Comparison of ENCODE assay signal across 18 mouse cellular contexts in the genomic region with DNA sequence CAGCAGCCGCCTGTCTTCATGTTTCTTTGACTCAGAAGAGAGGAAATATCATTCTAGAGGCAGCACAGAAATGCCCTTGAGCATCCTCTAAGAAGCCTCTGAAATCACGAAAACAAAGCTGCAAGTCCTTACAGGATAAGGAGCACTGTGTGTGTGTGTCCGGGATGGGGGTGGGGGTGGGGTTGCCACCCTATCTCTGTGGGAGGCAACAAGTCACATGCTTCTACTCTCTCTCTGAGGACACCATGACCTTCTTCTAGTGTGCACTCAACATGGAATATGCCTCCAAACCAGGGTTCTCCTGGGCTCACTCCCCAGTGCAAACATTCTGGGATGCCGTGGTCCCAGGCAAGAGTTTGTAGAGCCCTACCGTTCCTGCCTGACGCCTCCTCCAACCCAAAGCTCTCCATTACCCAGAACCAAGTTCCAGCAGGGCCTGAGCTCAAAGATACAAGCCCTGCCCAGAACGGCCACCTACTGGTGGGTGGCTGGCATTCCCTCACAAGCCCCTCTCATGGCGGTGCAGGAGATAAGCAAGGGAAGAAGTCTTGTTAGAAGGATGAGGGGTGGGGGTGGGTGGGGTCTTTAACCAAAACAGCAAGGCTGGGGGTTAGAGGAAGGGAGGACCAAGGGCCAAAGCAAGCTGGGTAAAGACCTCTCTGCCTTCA. TPM values are rescaled to one million over a fixed set of nuclear protein-coding genes. Genes with fewer than 3 reads are reported as not detected.
DNase-seq lines count a peak whose midpoint lies in the region; ATAC-seq and TF ChIP-seq lines count a peak whose summit lies in the region.
"Had no signal": no experiment of that assay in that cellular context is flagged by ENCODE, and none has a peak within 500 bp of the region (broad histone marks: within the 10 kb centered on the region; RNA-seq: fewer than 3 reads in every experiment).

No protein-coding gene starts in this region.

- H3K4me2 ChIP-seq in hindbrain, postnatal 0 days (ENCODE audit: low read depth, low read length), result no peak overlapping the region
- no peak overlapping the region for H3K4me2 ChIP-seq in hindbrain, embryonic 13.5 days
- no peak overlapping the region for H3K4me2 ChIP-seq in lung, postnatal 0 days (replicated peaks; ENCODE audit: low read depth, low read length)
- H3K4me2 ChIP-seq in liver, postnatal 0 days (ENCODE audit: low read depth, low read length), result no peak overlapping the region
- H3K4me2 ChIP-seq: forebrain, embryonic 15.5 days; kidney, embryonic 15.5 days had no signal

- H3K27me3 ChIP-seq in cerebellum, adult 2 months (ENCODE audit: control insufficient read depth, insufficient read depth, low read length), result no peaks in the 10 kb centered on the region
- H3K27me3 ChIP-seq in hindbrain, postnatal 0 days (ENCODE audit: insufficient read depth, low read length), result no peaks in the 10 kb centered on the region
- no peaks in the 10 kb centered on the region for H3K27me3 ChIP-seq in hindbrain, embryonic 13.5 days
- no peaks in the 10 kb centered on the region for H3K27me3 ChIP-seq in lung, postnatal 0 days (replicated peaks; ENCODE audit: insufficient read depth, low read length)
- no peaks in the 10 kb centered on the region for H3K27me3 ChIP-seq in liver, postnatal 0 days (ENCODE audit: insufficient read depth, low read length)
- H3K27me3 ChIP-seq: forebrain, embryonic 15.5 days; kidney, embryonic 15.5 days had no signal

- peak overlapping the region; percentile 85 for H3K27ac ChIP-seq in cerebellum, adult 2 months (ENCODE audit: insufficient read depth, low read length)
- H3K27ac ChIP-seq in hindbrain, postnatal 0 days, result no peak overlapping the region
- H3K27ac ChIP-seq in hindbrain, embryonic 13.5 days, result no peak overlapping the region
- no peak overlapping the region for H3K27ac ChIP-seq in lung, postnatal 0 days (ENCODE audit: low read length)
- no peak overlapping the region for H3K27ac ChIP-seq in liver, postnatal 0 days (ENCODE audit: low read depth)
- H3K27ac ChIP-seq: forebrain, embryonic 15.5 days; kidney, embryonic 15.5 days; limb, embryonic 10.5 days; macrophage had no signal

- TF ChIP-seq POLR2A in cerebellum, adult 2 months (IDR thresholded peaks at IDR 0.05; ENCODE audit: borderline replicate concordance, insufficient read depth, low read length), result no peak

- no peak for TF ChIP-seq CTCF in cerebellum, adult 2 months (IDR thresholded peaks at IDR 0.05; ENCODE audit: borderline replicate concordance, insufficient read depth, low read depth, low read length)
- TF ChIP-seq CTCF in hindbrain, postnatal 0 days (IDR thresholded peaks at IDR 0.05; ENCODE audit: low read depth), result peak; percentile 36; the same call in 1 of the 2 replicates
- TF ChIP-seq CTCF in lung, postnatal 0 days (IDR thresholded peaks at IDR 0.05), result peak; percentile 33; the same call in 1 of the 2 replicates
- peak; percentile 29; the same call in 1 of the 2 replicates for TF ChIP-seq CTCF in liver, postnatal 0 days (IDR thresholded peaks at IDR 0.05; ENCODE audit: low read depth)

- 81% methylated on average over 8 of the region's 8 CpGs for WGBS in cerebellum, adult 2 months
- WGBS in hindbrain, postnatal 0 days, result 82% methylated on average over 8 of the region's 8 CpGs
- 83% methylated on average over 8 of the region's 8 CpGs for WGBS in hindbrain, embryonic 13.5 days
- WGBS in lung, postnatal 0 days, result 68% methylated on average over 8 of the region's 8 CpGs
- WGBS in liver, postnatal 0 days (ENCODE audit: insufficient replicate concordance), result 66% methylated on average over 8 of the region's 8 CpGs

- no peak overlapping the region for H3K4me3 ChIP-seq in cerebellum, adult 2 months (replicated peaks; ENCODE audit: insufficient read depth, low read depth, low read length)
- H3K4me3 ChIP-seq in hindbrain, postnatal 0 days (ENCODE audit: low read length), result no peak overlapping the region
- H3K4me3 ChIP-seq in hindbrain, embryonic 13.5 days, result no peak overlapping the region
- no peak overlapping the region for H3K4me3 ChIP-seq in lung, postnatal 0 days (ENCODE audit: low read depth, low read length)
- H3K4me3 ChIP-seq in liver, postnatal 0 days (ENCODE audit: low read depth, low read length), result no peak overlapping the region
- H3K4me3 ChIP-seq: forebrain, embryonic 15.5 days; kidney, embryonic 15.5 days; limb, embryonic 10.5 days had no signal

- peaks cover 33% of the 10 kb centered on the region for H3K4me1 ChIP-seq in cerebellum, adult 2 months (ENCODE audit: control insufficient read depth, insufficient read depth, low read length)
- H3K4me1 ChIP-seq in hindbrain, postnatal 0 days (ENCODE audit: insufficient read depth, low read length), result no peaks in the 10 kb centered on the region
- no peaks in the 10 kb centered on the region for H3K4me1 ChIP-seq in hindbrain, embryonic 13.5 days (replicated peaks)
- H3K4me1 ChIP-seq in lung, postnatal 0 days (ENCODE audit: insufficient read depth, low read depth, low read length), result no peaks in the 10 kb centered on the region
- no peaks in the 10 kb centered on the region for H3K4me1 ChIP-seq in liver, postnatal 0 days (ENCODE audit: insufficient read depth)
- H3K4me1 ChIP-seq: forebrain, embryonic 15.5 days; kidney, embryonic 15.5 days; limb, embryonic 10.5 days had no signal

- no peak for ATAC-seq in hindbrain, postnatal 0 days
- ATAC-seq in hindbrain, embryonic 13.5 days (ENCODE audit: low FRiP score), result no peak
- no peak for ATAC-seq in lung, postnatal 0 days
- no peak for ATAC-seq in liver, postnatal 0 days
- ATAC-seq: CD4-positive, CD25-positive, alpha-beta regulatory T cell, adult 4 months; forebrain, embryonic 15.5 days had no signal

- no peak for TF ChIP-seq EP300 in lung, postnatal 0 days (IDR thresholded peaks at IDR 0.05)
- no peak for TF ChIP-seq EP300 in liver, postnatal 0 days (IDR thresholded peaks at IDR 0.05; ENCODE audit: low read depth)

- no peaks in the 10 kb centered on the region for H3K9me3 ChIP-seq in hindbrain, postnatal 0 days (ENCODE audit: low read length)
- H3K9me3 ChIP-seq in hindbrain, embryonic 13.5 days, result no peaks in the 10 kb centered on the region
- no peaks in the 10 kb centered on the region for H3K9me3 ChIP-seq in lung, postnatal 0 days (ENCODE audit: low read length)
- no peaks in the 10 kb centered on the region for H3K9me3 ChIP-seq in liver, postnatal 0 days (ENCODE audit: low read length)
- H3K9me3 ChIP-seq: forebrain, embryonic 15.5 days; kidney, embryonic 15.5 days; limb, embryonic 10.5 days had no signal

- no peak overlapping the region for H3K9ac ChIP-seq in hindbrain, postnatal 0 days (replicated peaks; ENCODE audit: low read length)
- no peak overlapping the region for H3K9ac ChIP-seq in hindbrain, embryonic 13.5 days
- no peak overlapping the region for H3K9ac ChIP-seq in lung, postnatal 0 days (replicated peaks; ENCODE audit: low read depth)
- no peak overlapping the region for H3K9ac ChIP-seq in liver, postnatal 0 days (replicated peaks)
- H3K9ac ChIP-seq: forebrain, embryonic 15.5 days; kidney, embryonic 15.5 days had no signal

- H3K36me3 ChIP-seq in hindbrain, postnatal 0 days (ENCODE audit: insufficient read depth, low read length), result peaks cover 80% of the 10 kb centered on the region
- peaks cover 98% of the 10 kb centered on the region for H3K36me3 ChIP-seq in hindbrain, embryonic 13.5 days
- H3K36me3 ChIP-seq in lung, postnatal 0 days (ENCODE audit: insufficient read depth, low read length), result peaks cover 27% of the 10 kb centered on the region; the same call in 1 of the 2 replicates
- peaks cover 56% of the 10 kb centered on the region for H3K36me3 ChIP-seq in liver, postnatal 0 days (replicated peaks; ENCODE audit: insufficient read depth, low read length)

- no peak for DNase-seq in cerebellum, adult 2 months
- no peak for DNase-seq in cerebellum, postnatal 14 days
- DNase-seq in hindbrain, postnatal 0 days (ENCODE audit: low spot score), result no peak
- DNase-seq in lung, postnatal 0 days (ENCODE audit: low spot score), result no peak
- no peak for DNase-seq in lung, postnatal 14 days
- no peak for DNase-seq in liver, postnatal 0 days
- no peak for DNase-seq in gastrocnemius, postnatal 10 days
- DNase-seq: adrenal gland, adult 8-10 months; cerebellum, adult 11 months; cerebellum, postnatal 36 days; heart, postnatal 14 days; midbrain, embryonic 14.5 days had no signal

RNA-seq across cellular contexts. Expression of a gene that starts 24.5 kb away (rescaled TPM):
- polyA plus RNA-seq in cerebellum, adult 2 months (2012; rRNA removed), result 37.9 and 43.2 TPM in 2 replicates
- total RNA-seq in hindbrain, postnatal 0 days (2014; rRNA removed), result 19.8 and 23.2 TPM in 2 replicates
- polyA plus RNA-seq in hindbrain, postnatal 0 days (2015; fragmentation: Nextera tagmentation; extraction: Ambion mirVana), result 12.4 and 16.7 TPM in 2 replicates
- polyA plus RNA-seq in hindbrain, embryonic 13.5 days (2015; fragmentation: Nextera tagmentation; extraction: Ambion mirVana), result 16.7 and 19.1 TPM in 2 replicates
- 12.9 and 15.6 TPM in 2 replicates for polyA plus RNA-seq in lung, postnatal 0 days (2015; fragmentation: Nextera tagmentation; extraction: Ambion mirVana)
- polyA plus RNA-seq in liver, postnatal 0 days (2015; fragmentation: Nextera tagmentation; extraction: Ambion mirVana), result 11.7 and 12.6 TPM in 2 replicates
- total RNA-seq in gastrocnemius, postnatal 10 days (2021), result 10 to 100 TPM; 13.1 to 15.3 TPM

RNA-seq across cellular contexts. Expression of a gene that starts 35.0 kb away (rescaled TPM):
- polyA plus RNA-seq in cerebellum, adult 2 months (2012; rRNA removed), result 217 and 222 TPM in 2 replicates
- total RNA-seq in hindbrain, postnatal 0 days (2014; rRNA removed), result 204 and 248 TPM in 2 replicates
- polyA plus RNA-seq in hindbrain, postnatal 0 days (2015; fragmentation: Nextera tagmentation; extraction: Ambion mirVana), result 291 and 299 TPM in 2 replicates
- polyA plus RNA-seq in hindbrain, embryonic 13.5 days (2015; fragmentation: Nextera tagmentation; extraction: Ambion mirVana), result 116 and 131 TPM in 2 replicates
- 36.6 and 40.2 TPM in 2 replicates for polyA plus RNA-seq in lung, postnatal 0 days (2015; fragmentation: Nextera tagmentation; extraction: Ambion mirVana)
- polyA plus RNA-seq in liver, postnatal 0 days (2015; fragmentation: Nextera tagmentation; extraction: Ambion mirVana), result 6.6 and 7.2 TPM in 2 replicates
- total RNA-seq in gastrocnemius, postnatal 10 days (2021), result 100 to 1,000 TPM; 120 to 134 TPM

RNA-seq across cellular contexts. Expression of a gene that starts 51.5 kb away (rescaled TPM):
- polyA plus RNA-seq in cerebellum, adult 2 months (2012; rRNA removed), result 164 and 177 TPM in 2 replicates
- total RNA-seq in hindbrain, postnatal 0 days (2014; rRNA removed), result 149 and 159 TPM in 2 replicates
- 31.3 and 36.8 TPM in 2 replicates for polyA plus RNA-seq in hindbrain, postnatal 0 days (2015; fragmentation: Nextera tagmentation; extraction: Ambion mirVana)
- polyA plus RNA-seq in hindbrain, embryonic 13.5 days (2015; fragmentation: Nextera tagmentation; extraction: Ambion mirVana), result 45.3 and 46.2 TPM in 2 replicates
- polyA plus RNA-seq in lung, postnatal 0 days (2015; fragmentation: Nextera tagmentation; extraction: Ambion mirVana), result 21.7 and 24.1 TPM in 2 replicates
- polyA plus RNA-seq in liver, postnatal 0 days (2015; fragmentation: Nextera tagmentation; extraction: Ambion mirVana), result 5.3 and 6.4 TPM in 2 replicates
- total RNA-seq in gastrocnemius, postnatal 10 days (2021), result 10 to 100 TPM; 46.8 to 62.9 TPM

RNA-seq across cellular contexts. Expression of a gene that starts 56.1 kb away (rescaled TPM):
- polyA plus RNA-seq in cerebellum, adult 2 months (2012; rRNA removed), result 109 and 115 TPM in 2 replicates
- total RNA-seq in hindbrain, postnatal 0 days (2014; rRNA removed), result 122 and 147 TPM in 2 replicates
- polyA plus RNA-seq in hindbrain, postnatal 0 days (2015; fragmentation: Nextera tagmentation; extraction: Ambion mirVana), result 188 and 193 TPM in 2 replicates
- 200 and 204 TPM in 2 replicates for polyA plus RNA-seq in hindbrain, embryonic 13.5 days (2015; fragmentation: Nextera tagmentation; extraction: Ambion mirVana)
- polyA plus RNA-seq in lung, postnatal 0 days (2015; fragmentation: Nextera tagmentation; extraction: Ambion mirVana), result 109 and 114 TPM in 2 replicates
- 88.5 and 91.7 TPM in 2 replicates for polyA plus RNA-seq in liver, postnatal 0 days (2015; fragmentation: Nextera tagmentation; extraction: Ambion mirVana)
- 100 to 1,000 TPM; 100 to 112 TPM for total RNA-seq in gastrocnemius, postnatal 10 days (2021)
